In the genomic region with DNA sequence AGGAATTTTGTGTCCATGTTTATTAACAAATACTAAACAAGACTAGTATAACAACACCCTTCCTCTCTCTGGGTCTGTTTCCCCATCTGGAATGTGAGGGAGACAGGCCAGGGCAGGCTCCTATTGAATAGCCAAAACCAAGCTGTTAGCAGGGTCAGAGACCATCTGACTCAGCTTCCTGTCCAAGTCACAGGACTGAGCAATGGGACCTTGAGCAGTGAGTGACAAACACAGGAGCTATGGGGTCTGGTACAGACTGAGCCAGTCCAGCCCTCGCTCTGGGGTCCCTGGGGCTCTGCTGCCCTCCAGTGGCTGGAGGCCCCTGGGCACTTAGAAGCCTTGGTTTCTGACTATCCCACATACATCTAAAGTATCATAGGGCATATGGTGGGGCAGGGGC, we compare ENCODE assay signal across 8 mouse cellular contexts.
DNase-seq lines count a peak whose midpoint lies in the region; ATAC-seq and TF ChIP-seq lines count a peak whose summit lies in the region.

No protein-coding gene starts in this region.

- peak; percentile 94 for TF ChIP-seq RAD21 in MEL (IDR thresholded peaks at IDR 0.05; ENCODE audit: low read depth, low read length)

- H3K79me2 ChIP-seq in MEL (ENCODE audit: control insufficient read depth, insufficient read depth, low read length, poor library complexity): no peaks in the 10 kb centered on the region

- TF ChIP-seq CTCF in MEL (IDR thresholded peaks at IDR 0.05 in 2 of 3, conservative IDR thresholded peaks at IDR 0.05 in 1 of 3; ENCODE audit: control insufficient read depth in 1 of 3, insufficient read depth in 1 of 3, low read depth in 2 of 3, low read length in 3 of 3, poor library complexity in 1 of 3, severe bottlenecking in 1 of 3): peak; percentile 82 to 94 (median 92)

- WGBS in hindbrain, embryonic 13.5 days: 4% methylated on average over 1 of the region's 1 CpGs

- DNase-seq in MEL (ENCODE audit: low read depth, low spot score): peak; percentile 63
- DNase-seq in cerebellum, adult 9-10 months: peak; percentile 83
- peak; percentile 54 to 64 for DNase-seq in frontal cortex, postnatal 25 days (ENCODE audit: low spot score in 2 of 2)
- DNase-seq in layer of hippocampus, postnatal 36 days: peak; percentile 63 to 77
- peak; percentile 88 for DNase-seq in lung, postnatal 36 days
- DNase-seq in retina, postnatal 1 day: peak; percentile 78
- DNase-seq in thymus, postnatal 4 days: peak; percentile 87

- no peak for TF ChIP-seq POLR2A in MEL (IDR thresholded peaks at IDR 0.05; ENCODE audit: control insufficient read depth in 1 of 2, insufficient read depth in 1 of 2, low read depth in 1 of 2, low read length in 2 of 2, poor library complexity in 1 of 2)

- H3K27me3 ChIP-seq in MEL (ENCODE audit: control insufficient read depth in 1 of 2, insufficient read depth in 2 of 2, low read length in 2 of 2): no peaks in the 10 kb centered on the region; a peak in 1 of 4 replicates
- H3K27me3 ChIP-seq in hindbrain, embryonic 13.5 days: 0 out of 2 replicates have a peak, but pooled peaks cover 2% of the 10 kb centered on the region

- no peak overlapping the region for H3K9ac ChIP-seq in MEL (ENCODE audit: control insufficient read depth, low read depth, low read length, poor library complexity, severe bottlenecking)
- no peak overlapping the region for H3K9ac ChIP-seq in hindbrain, embryonic 13.5 days

- no peaks in the 10 kb centered on the region for H3K36me3 ChIP-seq in MEL (ENCODE audit: control insufficient read depth in 1 of 2, insufficient read depth in 2 of 2, low read length in 2 of 2)
- H3K36me3 ChIP-seq in hindbrain, embryonic 13.5 days: no peaks in the 10 kb centered on the region

- H3K27ac ChIP-seq in MEL (ENCODE audit: control insufficient read depth, low read depth, low read length): no peak overlapping the region
- no peak overlapping the region for H3K27ac ChIP-seq in hindbrain, embryonic 13.5 days

- peaks cover 0 to 4% of the 10 kb centered on the region in 2 experiments; a peak in 1 of 4 replicates for H3K4me1 ChIP-seq in MEL (ENCODE audit: control insufficient read depth in 1 of 2, insufficient read depth in 2 of 2, low read length in 2 of 2)
- H3K4me1 ChIP-seq in hindbrain, embryonic 13.5 days (replicated peaks): peaks cover 37% of the 10 kb centered on the region

- ATAC-seq in hindbrain, embryonic 13.5 days (ENCODE audit: low FRiP score): peak; percentile 37; the same call in 1 of the 2 replicates

- no peak for TF ChIP-seq EP300 in MEL (IDR thresholded peaks at IDR 0.05; ENCODE audit: low read depth in 1 of 2, low read length in 2 of 2)

- no peaks in the 10 kb centered on the region for H3K9me3 ChIP-seq in MEL (replicated peaks; ENCODE audit: insufficient read depth, low read length)
- H3K9me3 ChIP-seq in hindbrain, embryonic 13.5 days: no peaks in the 10 kb centered on the region

- H3K4me2 ChIP-seq in hindbrain, embryonic 13.5 days: no peak overlapping the region

- H3K4me3 ChIP-seq in MEL (ENCODE audit: control insufficient read depth in 1 of 2, insufficient read depth in 1 of 2, low read depth in 2 of 2, low read length in 2 of 2): no peak overlapping the region
- H3K4me3 ChIP-seq in hindbrain, embryonic 13.5 days: no peak overlapping the region

TF ChIP-seq in MEL, 35 proteins besides CTCF, POLR2A, EP300 and RAD21:
- TF ChIP-seq SMC3 (IDR thresholded peaks at IDR 0.05; ENCODE audit: low read depth, low read length) (peak; percentile 94), ZC3H11A (IDR thresholded peaks at IDR 0.05; ENCODE audit: low read depth, low read length) (peak; percentile 90), ELF1 (IDR thresholded peaks at IDR 0.05; ENCODE audit: low read depth, low read length) (no peak)
